Mouse (Mus musculus) CH12.LX (cell line): ENCODE measurements at regions not wholly inside any gene's neighbourhood (a gene's known extent, or its start where the extent isn't known, plus 50 kb on each side); places are given as distances from the start of the nearest gene placed in this dataset.

Experiments
- CHD1 ChIP-seq: IDR thresholded peaks from 2 replicates; pipeline ENCODE4 v1.6.1; 2012; ENCODE audit warnings: low read depth, low read length, improper control_type of control experiment, inconsistent platforms
- CHD2 ChIP-seq: IDR thresholded peaks from 2 replicates; pipeline ENCODE4 v1.6.1; 2011; ENCODE audit warnings: low read length, improper control_type of control experiment
- CTCF ChIP-seq, 2 experiments: IDR thresholded peaks in 1 of 2; conservative IDR thresholded peaks in 1 of 2; 2 replicates each; pipeline ENCODE4 v1.5.1; 2011 to 2012; ENCODE audit warnings: low read depth in 2 of 2, low read length in 2 of 2, improper control_type of control experiment in 1 of 2, inconsistent platforms in 1 of 2, mild to moderate bottlenecking in 1 of 2, moderate library complexity in 1 of 2
- KAT2A ChIP-seq: IDR thresholded peaks from 2 replicates; pipeline ENCODE4 v1.6.1; 2012; ENCODE audit warnings: low read length, improper control_type of control experiment, inconsistent platforms; ENCODE audit not compliant: insufficient replicate concordance
- MEF2A ChIP-seq: IDR thresholded peaks from 2 replicates; pipeline ENCODE4 v1.6.1; 2014; ENCODE audit warnings: low read depth, mild to moderate bottlenecking, inconsistent platforms, low read length, improper control_type of control experiment, borderline replicate concordance
- MXI1 ChIP-seq: IDR thresholded peaks from 2 replicates; pipeline ENCODE4 v1.6.1; 2011; ENCODE audit warnings: mild to moderate bottlenecking, low read depth, low read length, improper control_type of control experiment
- POLR2A ChIP-seq: IDR thresholded peaks from 2 replicates; pipeline ENCODE4 v1.6.1; 2011; ENCODE audit warnings: low read depth, mild to moderate bottlenecking, improper control_type of control experiment, low read length
- POLR2AphosphoS2 ChIP-seq: IDR thresholded peaks from 2 replicates; pipeline ENCODE4 v1.6.1; 2011; ENCODE audit warnings: low read depth, low read length, improper control_type of control experiment
- UBTF ChIP-seq: IDR thresholded peaks from 2 replicates; pipeline ENCODE4 v1.6.1; 2012; ENCODE audit warnings: low read depth, mild to moderate bottlenecking, inconsistent platforms, low read length, improper control_type of control experiment, moderate library complexity
- USF2 ChIP-seq: conservative IDR thresholded peaks from 2 replicates; pipeline ENCODE4 v1.6.1; 2011; ENCODE audit warnings: low read depth, low read length, improper control_type of control experiment
- ZNF384 ChIP-seq: IDR thresholded peaks from 2 replicates; pipeline ENCODE4 v1.6.1; 2012; ENCODE audit warnings: low read depth, low read length, improper control_type of control experiment, inconsistent platforms

- no peak for TF ChIP-seq CTCF (conservative IDR thresholded peaks at IDR 0.05 in 1 of 2, IDR thresholded peaks at IDR 0.05 in 1 of 2; ENCODE audit: low read depth in 2 of 2, low read length in 2 of 2)
- TF ChIP-seq MXI1: no peak
- TF ChIP-seq POLR2A: no peak
- TF ChIP-seq UBTF: no peak
- TF ChIP-seq KAT2A: no peak
- TF ChIP-seq USF2: no peak
- no peak for TF ChIP-seq ZNF384
- no peak for TF ChIP-seq CHD1
- no peak for TF ChIP-seq POLR2AphosphoS2
- TF ChIP-seq CHD2: no peak
- no peak for TF ChIP-seq MEF2A
Observed at GRCm38 (mm10) chr11:7863711-7864110, 650.0 kb upstream of the Igfbp3 start.
